Comparison of ENCODE assay signal across 16 mouse cellular contexts in the genomic region with DNA sequence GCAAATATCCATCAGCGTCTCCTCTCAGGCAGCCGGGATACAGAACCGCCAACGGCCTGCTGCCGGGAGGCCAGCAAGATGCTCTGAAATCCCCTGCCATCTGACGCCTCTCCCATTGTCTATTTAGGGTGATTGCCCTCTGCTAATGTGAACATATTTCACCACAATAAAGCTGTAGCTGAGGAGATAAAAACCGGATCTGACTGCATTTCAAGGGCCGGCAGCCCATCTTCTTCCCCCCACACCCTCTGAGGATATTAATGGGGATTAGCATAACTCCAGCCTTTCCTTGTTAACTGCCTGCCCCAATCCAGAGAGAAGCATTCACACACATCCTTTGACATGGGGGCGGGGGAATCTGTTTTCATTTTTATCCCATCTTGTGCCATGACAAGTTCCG.
DNase-seq lines count a peak whose midpoint lies in the region; ATAC-seq and TF ChIP-seq lines count a peak whose summit lies in the region.
"Had no signal": no experiment of that assay in that cellular context is flagged by ENCODE, and none has a peak within 500 bp of the region (broad histone marks: within the 10 kb centered on the region; RNA-seq: fewer than 3 reads in every experiment).

No protein-coding gene starts in this region.

- no peak for ATAC-seq in kidney, embryonic 14.5 days (ENCODE audit: low FRiP score, low TSS enrichment)
- peak; percentile 62; the same call in 1 of the 2 replicates for ATAC-seq in midbrain, embryonic 13.5 days

- TF ChIP-seq POLR2A in brain, embryonic 14.5 days (IDR thresholded peaks at IDR 0.05; ENCODE audit: borderline replicate concordance, extremely low read depth, insufficient read depth, insufficient read length, poor library complexity, severe bottlenecking) = no peak

- peak; percentile 18 for DNase-seq in kidney, postnatal 10 days
- peak; percentile 67 for DNase-seq in brain, embryonic 14.5 days (ENCODE audit: low read depth)
- DNase-seq in embryo, embryonic 10.5 days (ENCODE audit: low spot score) = peak; percentile 15
- no peak for DNase-seq in frontal cortex, postnatal 25 days (ENCODE audit: low spot score in 2 of 2)
- no peak for DNase-seq in spleen, postnatal 4 days (ENCODE audit: low spot score in 2 of 2)
- DNase-seq: cerebellum, postnatal 36 days; gastrocnemius, postnatal 14 days; kidney, adult 9 months; lung, postnatal 10 days; thymus, postnatal 36 days had no signal

- no peak overlapping the region for H3K4me2 ChIP-seq in kidney, embryonic 14.5 days (replicated peaks; ENCODE audit: low read depth, low read length)
- 0 out of 2 replicates have a peak overlapping the region, but pooled peaks have one; percentile 5 for H3K4me2 ChIP-seq in midbrain, embryonic 13.5 days (replicated peaks)
- H3K4me2 ChIP-seq: embryonic facial prominence, embryonic 15.5 days; liver, embryonic 15.5 days had no signal

- no peak for TF ChIP-seq CTCF in brain, embryonic 14.5 days (IDR thresholded peaks at IDR 0.05; ENCODE audit: borderline replicate concordance, extremely low read depth, insufficient read depth, insufficient read length)

- peaks cover 6% of the 10 kb centered on the region; the same call in 1 of the 2 replicates for H3K27me3 ChIP-seq in kidney, embryonic 14.5 days (ENCODE audit: control insufficient read depth, insufficient read depth, low read length)
- no peaks in the 10 kb centered on the region for H3K27me3 ChIP-seq in midbrain, embryonic 13.5 days
- H3K27me3 ChIP-seq: liver, embryonic 15.5 days; megakaryocyte, embryonic 14.5 days had no signal

- no peak overlapping the region for H3K27ac ChIP-seq in kidney, embryonic 14.5 days (ENCODE audit: low read depth, low read length)
- H3K27ac ChIP-seq in midbrain, embryonic 13.5 days = no peak overlapping the region
- H3K27ac ChIP-seq: embryonic facial prominence, embryonic 15.5 days; forebrain, embryonic 10.5 days; liver, embryonic 15.5 days had no signal

- no peaks in the 10 kb centered on the region for H3K36me3 ChIP-seq in kidney, embryonic 14.5 days (ENCODE audit: control insufficient read depth, insufficient read depth, low read length)
- H3K36me3 ChIP-seq in midbrain, embryonic 13.5 days = no peaks in the 10 kb centered on the region
- H3K36me3 ChIP-seq: embryonic facial prominence, embryonic 15.5 days; forebrain, embryonic 10.5 days; liver, embryonic 15.5 days had no signal

- no peak overlapping the region for H3K4me3 ChIP-seq in kidney, embryonic 14.5 days (ENCODE audit: low read length)
- no peak overlapping the region for H3K4me3 ChIP-seq in midbrain, embryonic 13.5 days (replicated peaks)
- H3K4me3 ChIP-seq: embryonic facial prominence, embryonic 15.5 days; forebrain, embryonic 10.5 days; liver, embryonic 15.5 days; megakaryocyte, embryonic 14.5 days had no signal

- H3K4me1 ChIP-seq in kidney, embryonic 14.5 days (ENCODE audit: control insufficient read depth, insufficient read depth, low read length) = no peaks in the 10 kb centered on the region
- peaks cover 13% of the 10 kb centered on the region; the same call in 1 of the 2 replicates for H3K4me1 ChIP-seq in midbrain, embryonic 13.5 days (replicated peaks)
- H3K4me1 ChIP-seq: embryonic facial prominence, embryonic 15.5 days; forebrain, embryonic 10.5 days; liver, embryonic 15.5 days; megakaryocyte, embryonic 14.5 days had no signal

- H3K9me3 ChIP-seq in kidney, embryonic 14.5 days (ENCODE audit: control insufficient read depth, low read length) = no peaks in the 10 kb centered on the region
- no peaks in the 10 kb centered on the region for H3K9me3 ChIP-seq in midbrain, embryonic 13.5 days
- H3K9me3 ChIP-seq: embryonic facial prominence, embryonic 15.5 days; forebrain, embryonic 10.5 days; liver, embryonic 15.5 days; megakaryocyte, embryonic 14.5 days had no signal

- H3K9ac ChIP-seq in kidney, embryonic 14.5 days (ENCODE audit: low read depth, low read length) = no peak overlapping the region
- no peak overlapping the region for H3K9ac ChIP-seq in midbrain, embryonic 13.5 days (replicated peaks)
- H3K9ac ChIP-seq: embryonic facial prominence, embryonic 15.5 days; liver, embryonic 15.5 days had no signal

- WGBS in kidney, embryonic 14.5 days = 29% methylated on average over 10 of the region's 10 CpGs
- WGBS in midbrain, embryonic 13.5 days = 34% methylated on average over 10 of the region's 10 CpGs

Comparison
In these comparisons a context has a peak if more than half of its experiments do, and no peak if none do; other contexts are left out.
1. DNase-seq: peak in kidney, postnatal 10 days (single experiment), brain, embryonic 14.5 days (single experiment) and embryo, embryonic 10.5 days (single experiment); none in frontal cortex, postnatal 25 days (0 of 2) and spleen, postnatal 4 days (0 of 2).